Comparison of ENCODE assay signal across 17 mouse cellular contexts in genomic region chr3:31291673-31292602, GRCm38 (mm10). TPM values are rescaled to one million over a fixed set of nuclear protein-coding genes. Genes with fewer than 3 reads are reported as not detected.
DNase-seq lines count a peak whose midpoint lies in the region; ATAC-seq and TF ChIP-seq lines count a peak whose summit lies in the region.
"Had no signal": no experiment of that assay in that cellular context is flagged by ENCODE, and none has a peak within 500 bp of the region (broad histone marks: within the 10 kb centered on the region; RNA-seq: fewer than 3 reads in every experiment).

No protein-coding gene starts in this region.

- peaks cover 8% of the 10 kb centered on the region for H3K4me1 ChIP-seq in forebrain, embryonic 16.5 days (replicated peaks; ENCODE audit: control insufficient read depth, insufficient read depth, low read length)
- H3K4me1 ChIP-seq in hindbrain, postnatal 0 days (ENCODE audit: insufficient read depth, low read length) = no peaks in the 10 kb centered on the region
- H3K4me1 ChIP-seq: embryonic facial prominence, embryonic 12.5 days had no signal

- H3K9me3 ChIP-seq in forebrain, embryonic 16.5 days (ENCODE audit: control insufficient read depth, low read length) = no peaks in the 10 kb centered on the region
- no peaks in the 10 kb centered on the region for H3K9me3 ChIP-seq in hindbrain, postnatal 0 days (ENCODE audit: low read length)
- H3K9me3 ChIP-seq: embryonic facial prominence, embryonic 12.5 days; G1E had no signal

- no peak overlapping the region for H3K4me3 ChIP-seq in layer of hippocampus, adult 2 months
- H3K4me3 ChIP-seq in forebrain, embryonic 16.5 days (replicated peaks; ENCODE audit: low read length) = no peak overlapping the region
- no peak overlapping the region for H3K4me3 ChIP-seq in hindbrain, postnatal 0 days (ENCODE audit: low read length)
- H3K4me3 ChIP-seq: embryonic facial prominence, embryonic 12.5 days had no signal

- H3K36me3 ChIP-seq in forebrain, embryonic 16.5 days (ENCODE audit: control insufficient read depth, insufficient read depth) = no peaks in the 10 kb centered on the region
- H3K36me3 ChIP-seq in hindbrain, postnatal 0 days (ENCODE audit: insufficient read depth, low read length) = no peaks in the 10 kb centered on the region
- H3K36me3 ChIP-seq: embryonic facial prominence, embryonic 12.5 days; G1E had no signal

- no peaks in the 10 kb centered on the region for H3K27me3 ChIP-seq in forebrain, embryonic 16.5 days (replicated peaks; ENCODE audit: control insufficient read depth, insufficient read depth, low read length)
- H3K27me3 ChIP-seq in hindbrain, postnatal 0 days (ENCODE audit: insufficient read depth, low read length) = no peaks in the 10 kb centered on the region
- H3K27me3 ChIP-seq: embryonic facial prominence, embryonic 12.5 days had no signal

- TF ChIP-seq CTCF in layer of hippocampus, adult 2 months (conservative IDR thresholded peaks at IDR 0.05) = no peak
- TF ChIP-seq CTCF in hindbrain, postnatal 0 days (IDR thresholded peaks at IDR 0.05; ENCODE audit: low read depth) = no peak

- peak overlapping the region; percentile 28; the same call in 1 of the 2 replicates for H3K27ac ChIP-seq in layer of hippocampus, adult 2 months
- no peak overlapping the region for H3K27ac ChIP-seq in forebrain, embryonic 16.5 days (ENCODE audit: low read length)
- H3K27ac ChIP-seq in hindbrain, postnatal 0 days = no peak overlapping the region
- H3K27ac ChIP-seq: embryonic facial prominence, embryonic 12.5 days had no signal

- no peak for DNase-seq in layer of hippocampus, adult 2 months (ENCODE audit: low spot score in 2 of 2)
- DNase-seq in layer of hippocampus, adult 9-11 months = no peak
- DNase-seq in hindbrain, postnatal 0 days (ENCODE audit: low spot score) = no peak
- peak; percentile 45 for DNase-seq in retina, postnatal 1 day
- DNase-seq in lung, postnatal 10 days = no peak
- DNase-seq in cerebellum, adult 8-10 months = no peak
- DNase-seq: adrenal gland, postnatal 10 days; cerebellum, postnatal 36 days; gastrocnemius, postnatal 10 days; heart, postnatal 36 days; kidney, adult 11 months; kidney, postnatal 10 days; lung, postnatal 4 days; right cerebral cortex, postnatal 4 days had no signal

- ATAC-seq in forebrain, embryonic 16.5 days = peak; percentile 59; the same call in 1 of the 2 replicates
- peak; percentile 47; the same call in 1 of the 2 replicates for ATAC-seq in hindbrain, postnatal 0 days

- no peak overlapping the region for H3K9ac ChIP-seq in forebrain, embryonic 16.5 days (replicated peaks; ENCODE audit: low read depth, low read length)
- no peak overlapping the region for H3K9ac ChIP-seq in hindbrain, postnatal 0 days (replicated peaks; ENCODE audit: low read length)
- H3K9ac ChIP-seq: embryonic facial prominence, embryonic 12.5 days had no signal

- H3K4me2 ChIP-seq in forebrain, embryonic 16.5 days (ENCODE audit: low read length) = no peak overlapping the region
- H3K4me2 ChIP-seq in hindbrain, postnatal 0 days (ENCODE audit: low read depth, low read length) = no peak overlapping the region
- H3K4me2 ChIP-seq: embryonic facial prominence, embryonic 12.5 days had no signal

- WGBS in forebrain, embryonic 16.5 days = 52% methylated on average over 11 of the region's 11 CpGs
- 59% methylated on average over 11 of the region's 11 CpGs for WGBS in hindbrain, postnatal 0 days

RNA-seq across cellular contexts. Expression of gene Slc7a14, which starts 18.2 kb away (rescaled TPM):
- 10 to 100 TPM; 94.4 to 97.3 TPM for total RNA-seq in layer of hippocampus, adult 2 months (2021)
- polyA plus RNA-seq in forebrain, embryonic 16.5 days (2015; fragmentation: Nextera tagmentation; extraction: Ambion mirVana) = 4.7 and 5.9 TPM in 2 replicates
- total RNA-seq in hindbrain, postnatal 0 days (2014; rRNA removed) = 20.9 and 23.6 TPM in 2 replicates
- 8.8 and 9.2 TPM in 2 replicates for polyA plus RNA-seq in hindbrain, postnatal 0 days (2015; fragmentation: Nextera tagmentation; extraction: Ambion mirVana)
- polyA plus RNA-seq: G1E had no signal
